Mouse (Mus musculus) MEL (cell line): ENCODE measurements at regions not wholly inside any gene's neighbourhood (a gene's known extent, or its start where the extent isn't known, plus 50 kb on each side); places are given as distances from the start of the nearest gene placed in this dataset.

Source experiments
- EP300 ChIP-seq, 2 experiments: IDR thresholded peaks; 2 replicates each; pipeline ENCODE4 v1.6.1; 2011; ENCODE audit warnings: improper control_type of control experiment in 2 of 2, low read length in 2 of 2, low read depth in 1 of 2, mild to moderate bottlenecking in 1 of 2
- GATA1 ChIP-seq: IDR thresholded peaks from 2 replicates; pipeline ENCODE4 v1.6.1; 2011; ENCODE audit warnings: low read depth, low read length, improper control_type of control experiment
- MAFK ChIP-seq: IDR thresholded peaks from 2 replicates; pipeline ENCODE4 v1.6.1; 2011; ENCODE audit warnings: low read depth, mild to moderate bottlenecking, low read length, improper control_type of control experiment, borderline replicate concordance
- NELFE ChIP-seq: IDR thresholded peaks from 2 replicates; pipeline ENCODE4 v1.6.1; 2011; ENCODE audit warnings: low read depth, low read length, improper control_type of control experiment

DNA sequence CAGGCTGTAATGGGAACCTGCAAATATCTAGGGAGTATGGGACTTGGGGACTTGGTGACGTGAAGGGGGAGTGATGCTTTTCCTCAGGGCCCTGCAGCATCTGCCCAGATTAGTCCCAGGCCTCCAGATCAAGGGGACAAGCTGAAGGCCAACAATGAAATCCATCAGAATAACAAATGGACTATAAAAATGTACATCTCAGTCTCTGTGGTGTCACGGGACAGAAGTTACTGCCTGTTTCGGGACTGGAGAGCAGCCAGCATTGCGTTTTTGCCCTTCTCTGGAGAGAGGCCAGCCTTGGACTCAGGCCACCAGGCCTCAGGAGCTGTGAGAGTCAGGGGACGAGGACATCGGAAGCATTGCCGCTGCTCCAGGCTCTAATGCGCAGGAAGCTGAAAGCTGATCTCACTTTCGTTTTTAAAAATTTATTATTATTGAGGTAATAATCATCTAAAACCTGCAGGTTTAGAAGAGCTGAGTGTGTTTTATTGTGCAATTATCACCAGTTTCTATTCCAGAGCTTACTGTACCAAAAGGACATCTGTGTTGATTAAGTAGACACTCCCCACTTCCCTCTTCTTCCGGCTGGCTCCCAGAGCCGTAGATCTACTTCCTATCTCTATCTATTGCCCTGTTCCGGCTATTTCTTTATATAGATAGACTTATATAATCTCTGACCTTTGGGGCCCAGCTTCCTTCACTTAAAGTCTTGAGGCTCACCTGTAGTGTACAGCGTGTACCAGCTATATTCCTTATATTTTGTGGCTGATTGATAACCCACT lies 403.0 kb upstream of the Gm6657 start:
- no peak for TF ChIP-seq GATA1
- no peak for TF ChIP-seq NELFE
- TF ChIP-seq EP300 (IDR thresholded peaks at IDR 0.05; ENCODE audit: low read depth in 1 of 2, low read length in 2 of 2): no peak
- TF ChIP-seq MAFK: no peak
